Mouse (Mus musculus): ENCODE results near the gene Gm44596.
A peak's percentile ranks its signal among the peaks of the same experiment; 100 is the strongest.

Gm44596 gene

DNA sequence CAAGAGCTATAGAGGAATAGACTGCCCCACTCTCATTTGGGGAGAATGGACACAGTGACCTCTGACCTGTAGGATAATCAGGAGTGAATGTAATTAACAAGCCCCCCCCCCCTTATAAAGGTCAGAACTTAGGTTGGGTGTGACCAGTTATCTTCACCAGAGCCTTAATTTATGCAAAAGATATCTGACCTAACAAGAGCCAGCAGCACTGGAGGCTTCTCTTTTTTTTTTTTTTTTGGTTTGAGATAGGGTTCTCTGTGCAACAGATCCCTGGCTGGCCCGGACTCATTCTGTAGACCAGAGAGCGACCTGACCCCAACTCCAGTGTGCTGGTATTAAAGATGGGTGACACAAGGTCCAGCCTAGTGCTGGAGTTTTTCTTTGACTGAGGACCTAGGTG lies 54.0 kb downstream of the Gm44596 start:
- H3K27me3 ChIP-seq (ENCODE audit: insufficient read depth, low read length) = no peaks in the 10 kb centered on the region
- H3K36me3 ChIP-seq (ENCODE audit: insufficient read depth, low read length) = peaks cover 81% of the 10 kb centered on the region
- H3K9me3 ChIP-seq (ENCODE audit: low read length) = no peaks in the 10 kb centered on the region
- H3K4me1 ChIP-seq (replicated peaks; ENCODE audit: low read depth, low read length) = peaks cover 70% of the 10 kb centered on the region
- no peak overlapping the region for H3K4me3 ChIP-seq (replicated peaks; ENCODE audit: low read length)
- TF ChIP-seq POU5F1 (IDR thresholded peaks at IDR 0.05; ENCODE audit: borderline replicate concordance, low read length) (no peak), CTCF (conservative IDR thresholded peaks at IDR 0.05; ENCODE audit: low read length) (no peak), NANOG (IDR thresholded peaks at IDR 0.05; ENCODE audit: borderline replicate concordance, low read length) (no peak)

DNA sequence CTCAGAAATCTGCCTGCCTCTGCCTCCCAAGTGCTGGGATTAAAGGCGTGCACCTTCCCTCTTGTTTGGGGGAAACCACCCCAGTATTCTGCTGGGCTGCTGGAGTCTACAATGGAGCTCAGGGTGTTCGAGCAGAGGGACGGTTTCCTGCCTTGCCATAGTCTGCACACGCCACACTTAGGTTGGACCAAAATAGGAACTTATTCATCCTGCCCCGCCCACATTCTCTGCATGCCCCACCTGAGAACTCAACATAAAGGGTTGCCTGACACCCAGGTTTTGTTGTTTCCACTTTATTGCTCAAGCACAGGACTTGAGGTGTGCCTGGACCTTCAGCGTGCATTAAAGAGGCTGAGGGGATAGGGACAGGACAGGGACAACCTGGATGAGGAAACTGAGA lies 54.5 kb downstream of the Gm44596 start:
- Histone ChIP-seq H3K27me3 (ENCODE audit: insufficient read depth, low read length) (no peaks in the 10 kb centered on the region), H3K36me3 (ENCODE audit: insufficient read depth, low read length) (peaks cover 87% of the 10 kb centered on the region), H3K9me3 (ENCODE audit: low read length) (no peaks in the 10 kb centered on the region), H3K4me1 (replicated peaks; ENCODE audit: low read depth, low read length) (peaks cover 75% of the 10 kb centered on the region), H3K4me3 (replicated peaks; ENCODE audit: low read length) (no peak overlapping the region)
- TF ChIP-seq CTCF (conservative IDR thresholded peaks at IDR 0.05; ENCODE audit: low read length) = no peak
- TF ChIP-seq NANOG (IDR thresholded peaks at IDR 0.05; ENCODE audit: borderline replicate concordance, low read length) = no peak
- TF ChIP-seq POU5F1 (IDR thresholded peaks at IDR 0.05; ENCODE audit: borderline replicate concordance, low read length) = no peak

DNA sequence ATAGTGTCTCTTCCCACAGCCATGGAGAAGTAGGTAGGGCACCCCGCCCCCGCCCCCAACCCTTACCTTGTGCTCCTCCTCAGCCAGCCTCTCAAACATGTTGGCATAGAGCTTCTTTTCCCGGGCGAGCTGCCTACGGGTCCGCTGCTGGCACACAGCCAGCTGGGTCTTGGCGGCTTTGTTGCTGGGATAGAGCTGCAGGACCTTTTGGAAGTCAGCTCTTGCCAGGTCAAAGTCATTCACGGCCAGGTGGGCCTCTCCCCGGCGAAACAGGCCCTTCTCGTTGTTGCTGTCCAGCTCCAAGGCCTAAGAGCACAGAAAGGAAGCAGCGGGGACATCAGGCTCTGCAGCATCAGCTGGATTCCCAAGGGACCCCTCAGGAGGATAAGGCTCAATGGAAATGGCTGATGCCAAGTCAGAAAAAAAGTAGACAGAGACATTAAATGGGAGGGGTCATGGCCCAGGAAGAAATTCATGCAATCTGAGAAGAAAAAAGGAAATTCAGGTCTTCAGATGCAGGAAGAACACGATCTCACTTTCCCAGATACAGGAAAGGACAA lies 57.1 kb downstream of the Gm44596 start:
- Histone ChIP-seq H3K4me1 (replicated peaks; ENCODE audit: low read depth, low read length) (peaks cover 84% of the 10 kb centered on the region), H3K4me3 (replicated peaks; ENCODE audit: low read length) (peak overlapping the region; percentile 21), H3K9me3 (ENCODE audit: low read length) (no peaks in the 10 kb centered on the region), H3K36me3 (ENCODE audit: insufficient read depth, low read length) (peaks cover 100% of the 10 kb centered on the region), H3K27me3 (ENCODE audit: insufficient read depth, low read length) (no peaks in the 10 kb centered on the region)
- TF ChIP-seq CTCF (conservative IDR thresholded peaks at IDR 0.05; ENCODE audit: low read length) (no peak), POU5F1 (IDR thresholded peaks at IDR 0.05; ENCODE audit: borderline replicate concordance, low read length) (no peak), NANOG (IDR thresholded peaks at IDR 0.05; ENCODE audit: borderline replicate concordance, low read length) (no peak)

DNA sequence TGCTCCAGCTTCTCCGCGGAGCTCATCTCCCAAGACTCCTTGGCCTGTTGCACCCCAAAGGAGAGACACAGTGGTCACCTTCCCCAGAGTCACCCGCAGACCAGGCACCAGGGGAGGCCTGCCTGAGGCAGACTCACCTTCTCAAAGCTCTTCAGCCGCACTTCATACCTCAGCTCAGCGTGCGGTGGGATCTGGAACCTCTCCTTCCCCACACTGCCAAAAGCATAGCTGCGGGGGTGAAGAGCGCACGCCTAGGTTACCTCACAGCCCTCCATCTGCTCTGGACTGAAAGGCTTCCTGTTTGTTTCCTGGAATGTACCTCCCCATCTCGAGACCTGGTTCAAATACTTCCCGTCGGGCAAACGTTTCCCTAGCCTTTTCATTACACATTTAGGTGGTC lies 58.3 kb downstream of the Gm44596 start:
- no peaks in the 10 kb centered on the region for H3K27me3 ChIP-seq (ENCODE audit: insufficient read depth, low read length)
- peaks cover 84% of the 10 kb centered on the region for H3K4me1 ChIP-seq (replicated peaks; ENCODE audit: low read depth, low read length)
- peak overlapping the region; percentile 21 for H3K4me3 ChIP-seq (replicated peaks; ENCODE audit: low read length)
- no peaks in the 10 kb centered on the region for H3K9me3 ChIP-seq (ENCODE audit: low read length)
- H3K36me3 ChIP-seq (ENCODE audit: insufficient read depth, low read length) = peaks cover 90% of the 10 kb centered on the region
- TF ChIP-seq NANOG (IDR thresholded peaks at IDR 0.05; ENCODE audit: borderline replicate concordance, low read length) = no peak
- no peak for TF ChIP-seq POU5F1 (IDR thresholded peaks at IDR 0.05; ENCODE audit: borderline replicate concordance, low read length)
- TF ChIP-seq CTCF (conservative IDR thresholded peaks at IDR 0.05; ENCODE audit: low read length) = no peak

DNA sequence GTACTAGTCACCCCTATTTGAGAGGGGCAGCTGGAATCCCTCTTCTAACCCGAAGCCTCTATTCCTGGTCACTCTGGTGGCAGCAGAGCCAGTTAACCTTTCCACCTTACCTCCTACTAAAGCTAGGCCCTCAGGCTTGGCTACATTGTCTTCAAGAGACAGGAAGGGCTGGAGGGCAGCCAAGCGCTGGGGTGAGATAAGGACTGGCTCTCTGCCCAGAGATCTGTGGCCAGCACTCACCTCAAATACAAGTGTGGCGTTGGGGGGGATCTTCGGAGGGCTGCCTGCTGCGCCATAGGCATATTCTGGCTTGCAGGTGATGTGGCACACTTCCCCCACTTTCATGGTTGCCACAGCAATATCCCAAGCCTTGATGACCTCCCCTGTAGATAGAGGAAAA lies 60.2 kb downstream of the Gm44596 start:
- no peaks in the 10 kb centered on the region for H3K27me3 ChIP-seq (ENCODE audit: insufficient read depth, low read length)
- H3K36me3 ChIP-seq (ENCODE audit: insufficient read depth, low read length) = peaks cover 71% of the 10 kb centered on the region
- no peaks in the 10 kb centered on the region for H3K9me3 ChIP-seq (ENCODE audit: low read length)
- peaks cover 82% of the 10 kb centered on the region for H3K4me1 ChIP-seq (replicated peaks; ENCODE audit: low read depth, low read length)
- TF ChIP-seq POU5F1 (IDR thresholded peaks at IDR 0.05; ENCODE audit: borderline replicate concordance, low read length) (no peak), NANOG (IDR thresholded peaks at IDR 0.05; ENCODE audit: borderline replicate concordance, low read length) (no peak), CTCF (conservative IDR thresholded peaks at IDR 0.05; ENCODE audit: low read length) (no peak)
- peak overlapping the region; percentile 99 for H3K4me3 ChIP-seq (replicated peaks; ENCODE audit: low read length)

DNA sequence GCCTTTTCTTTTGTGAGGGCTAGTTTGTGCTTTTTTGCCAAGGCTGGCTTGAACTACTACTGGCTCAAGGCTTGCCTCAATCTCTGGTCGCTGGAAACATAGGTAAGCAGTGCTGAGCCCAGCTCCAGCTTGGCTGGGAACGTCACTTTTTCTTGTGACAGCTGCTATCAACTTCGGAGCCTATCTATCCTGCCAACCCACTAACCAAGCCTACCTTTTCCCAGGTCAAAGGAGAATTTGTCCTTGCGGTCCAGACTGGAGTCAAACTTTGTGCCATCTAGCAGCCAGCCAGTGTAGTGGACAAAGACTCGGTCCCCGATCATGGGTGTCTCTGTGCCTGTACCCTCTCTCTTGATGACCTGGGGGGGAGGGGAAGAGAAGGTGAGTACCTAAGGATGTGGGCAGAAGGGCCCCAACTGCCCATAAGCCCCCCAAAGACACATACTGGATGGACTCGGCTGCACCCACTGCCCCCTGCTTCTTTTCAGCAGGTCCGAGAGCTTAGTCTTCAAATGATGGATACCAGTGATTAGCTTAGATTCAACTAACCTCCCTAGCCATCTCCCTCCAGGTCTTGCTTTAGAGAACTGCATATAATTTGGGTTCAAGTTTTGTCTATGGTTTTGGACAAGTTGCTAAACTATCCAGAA lies 61.2 kb downstream of the Gm44596 start:
- Histone ChIP-seq H3K4me3 (replicated peaks; ENCODE audit: low read length) (peak overlapping the region; percentile 99), H3K4me1 (replicated peaks; ENCODE audit: low read depth, low read length) (peaks cover 72% of the 10 kb centered on the region), H3K36me3 (ENCODE audit: insufficient read depth, low read length) (peaks cover 61% of the 10 kb centered on the region), H3K27me3 (ENCODE audit: insufficient read depth, low read length) (no peaks in the 10 kb centered on the region), H3K9me3 (ENCODE audit: low read length) (no peaks in the 10 kb centered on the region)
- TF ChIP-seq NANOG (IDR thresholded peaks at IDR 0.05; ENCODE audit: borderline replicate concordance, low read length) = no peak
- no peak for TF ChIP-seq CTCF (conservative IDR thresholded peaks at IDR 0.05; ENCODE audit: low read length)
- no peak for TF ChIP-seq POU5F1 (IDR thresholded peaks at IDR 0.05; ENCODE audit: borderline replicate concordance, low read length)

DNA sequence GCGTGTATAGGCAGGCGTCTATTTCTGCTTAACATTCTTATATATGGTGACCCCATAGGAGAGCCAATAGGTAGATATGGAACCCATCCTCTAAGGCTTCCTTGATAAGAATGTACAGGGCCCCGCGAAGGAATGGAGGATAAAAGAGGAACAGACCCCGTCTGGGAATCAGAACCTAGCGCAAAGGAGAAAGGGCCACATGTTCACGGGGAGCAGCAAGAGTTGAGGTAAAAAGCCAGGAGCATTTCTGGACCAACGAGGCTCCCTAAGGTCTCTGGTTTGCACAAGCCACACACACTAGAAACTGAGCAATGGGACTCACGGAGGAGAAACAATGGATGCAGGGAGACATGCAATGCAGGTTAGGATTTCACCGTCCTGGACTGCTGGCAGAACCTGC lies 62.0 kb downstream of the Gm44596 start:
- H3K4me1 ChIP-seq (replicated peaks; ENCODE audit: low read depth, low read length) = peaks cover 70% of the 10 kb centered on the region
- no peak for TF ChIP-seq CTCF (conservative IDR thresholded peaks at IDR 0.05; ENCODE audit: low read length)
- no peak for TF ChIP-seq NANOG (IDR thresholded peaks at IDR 0.05; ENCODE audit: borderline replicate concordance, low read length)
- TF ChIP-seq POU5F1 (IDR thresholded peaks at IDR 0.05; ENCODE audit: borderline replicate concordance, low read length) = no peak
- peaks cover 53% of the 10 kb centered on the region for H3K36me3 ChIP-seq (ENCODE audit: insufficient read depth, low read length)
- peak overlapping the region; percentile 99 for H3K4me3 ChIP-seq (replicated peaks; ENCODE audit: low read length)
- H3K9me3 ChIP-seq (ENCODE audit: low read length) = no peaks in the 10 kb centered on the region
- H3K27me3 ChIP-seq (ENCODE audit: insufficient read depth, low read length) = no peaks in the 10 kb centered on the region

DNA sequence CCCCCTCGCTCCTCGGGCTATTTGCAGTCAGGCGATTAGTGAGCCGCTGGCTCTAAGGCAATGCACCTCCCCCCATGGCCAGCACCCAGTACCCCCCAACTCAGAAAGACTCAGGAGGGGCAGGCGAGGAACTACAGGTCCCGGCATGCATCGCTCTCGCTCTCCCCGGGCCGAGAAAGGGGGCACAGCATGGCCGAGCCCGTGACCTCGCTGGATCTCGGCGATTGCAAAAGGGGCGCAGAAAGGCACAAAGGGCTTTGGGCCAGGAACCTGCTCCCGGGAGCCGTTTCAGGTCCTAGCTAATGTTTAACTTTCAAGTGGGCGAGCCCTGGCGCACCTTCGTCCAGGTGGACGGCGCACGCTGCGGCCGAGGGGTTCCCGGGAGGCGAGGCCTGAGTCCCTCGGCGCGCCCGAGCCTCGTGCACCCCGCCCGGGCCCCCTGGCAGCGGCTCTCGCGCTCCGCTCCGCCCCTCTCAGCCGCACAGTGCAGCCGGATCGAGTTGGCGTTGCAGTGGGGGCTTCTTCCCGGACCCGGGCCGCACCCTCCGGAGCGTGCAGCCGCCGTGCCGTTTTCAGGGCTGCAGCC lies 62.5 kb downstream of the Gm44596 start:
- H3K36me3 ChIP-seq (ENCODE audit: insufficient read depth, low read length) = peaks cover 48% of the 10 kb centered on the region
- no peaks in the 10 kb centered on the region for H3K27me3 ChIP-seq (ENCODE audit: insufficient read depth, low read length)
- H3K9me3 ChIP-seq (ENCODE audit: low read length) = no peaks in the 10 kb centered on the region
- H3K4me1 ChIP-seq (replicated peaks; ENCODE audit: low read depth, low read length) = peaks cover 69% of the 10 kb centered on the region
- TF ChIP-seq CTCF (conservative IDR thresholded peaks at IDR 0.05; ENCODE audit: low read length) = no peak
- no peak for TF ChIP-seq POU5F1 (IDR thresholded peaks at IDR 0.05; ENCODE audit: borderline replicate concordance, low read length)
- no peak for TF ChIP-seq NANOG (IDR thresholded peaks at IDR 0.05; ENCODE audit: borderline replicate concordance, low read length)
- peak overlapping the region; percentile 99 for H3K4me3 ChIP-seq (replicated peaks; ENCODE audit: low read length)
